In genomic region chrX:134308275-134308634, GRCm38 (mm10) we compare ENCODE assay signal across 8 mouse cellular contexts. TPM values are rescaled to one million over a fixed set of nuclear protein-coding genes. Genes with fewer than 3 reads are reported as not detected.
DNase-seq lines count a peak whose midpoint lies in the region; ATAC-seq and TF ChIP-seq lines count a peak whose summit lies in the region.

No protein-coding gene starts in this region.

- no peak overlapping the region for H3K27ac ChIP-seq in layer of hippocampus, adult 2 months
- H3K27ac ChIP-seq in hindbrain, postnatal 0 days: no peak overlapping the region
- H3K27ac ChIP-seq in midbrain, postnatal 0 days (ENCODE audit: low read depth, low read length): no peak overlapping the region

- no peaks in the 10 kb centered on the region for H3K27me3 ChIP-seq in hindbrain, postnatal 0 days (ENCODE audit: insufficient read depth, low read length)
- H3K27me3 ChIP-seq in midbrain, postnatal 0 days (ENCODE audit: insufficient read depth, low read length): no peaks in the 10 kb centered on the region

- H3K4me1 ChIP-seq in hindbrain, postnatal 0 days (ENCODE audit: insufficient read depth, low read length): no peaks in the 10 kb centered on the region
- H3K4me1 ChIP-seq in midbrain, postnatal 0 days (ENCODE audit: insufficient read depth, low read length): no peaks in the 10 kb centered on the region

- H3K36me3 ChIP-seq in hindbrain, postnatal 0 days (ENCODE audit: insufficient read depth, low read length): no peaks in the 10 kb centered on the region
- H3K36me3 ChIP-seq in midbrain, postnatal 0 days (ENCODE audit: insufficient read depth, low read length): no peaks in the 10 kb centered on the region

- H3K9me3 ChIP-seq in hindbrain, postnatal 0 days (ENCODE audit: low read length): no peaks in the 10 kb centered on the region
- no peaks in the 10 kb centered on the region for H3K9me3 ChIP-seq in midbrain, postnatal 0 days (ENCODE audit: low read length)

- H3K4me2 ChIP-seq in hindbrain, postnatal 0 days (ENCODE audit: low read depth, low read length): peak overlapping the region; percentile 58
- peak overlapping the region; percentile 46 for H3K4me2 ChIP-seq in midbrain, postnatal 0 days (ENCODE audit: low read depth, low read length, poor library complexity, severe bottlenecking)

- peak overlapping the region; percentile 53 for H3K4me3 ChIP-seq in layer of hippocampus, adult 2 months
- peak overlapping the region; percentile 39 for H3K4me3 ChIP-seq in hindbrain, postnatal 0 days (ENCODE audit: low read length)
- peak overlapping the region; percentile 36 for H3K4me3 ChIP-seq in midbrain, postnatal 0 days (ENCODE audit: low read depth, low read length)

- DNase-seq in layer of hippocampus, adult 2 months (ENCODE audit: low spot score in 2 of 2): no peak
- DNase-seq in layer of hippocampus, adult 9-10 months (ENCODE audit: low spot score): no peak
- peak; percentile 33 for DNase-seq in c-Kit-positive CD71-positive TER-119-negative erythroid progenitor cells, embryonic 14.5 days (ENCODE audit: low read depth)
- DNase-seq in hindbrain, postnatal 0 days (ENCODE audit: low spot score): peak; percentile 7
- peak; percentile 10 for DNase-seq in midbrain, postnatal 0 days (ENCODE audit: low spot score)
- DNase-seq in thymus, adult 18-20 months: no peak
- DNase-seq in adrenal gland, adult 18-20 months (ENCODE audit: low spot score in 2 of 2): no peak
- no peak for DNase-seq in right cerebral cortex, postnatal 4 days

- 29% methylated on average over 9 of the region's 9 CpGs for WGBS in hindbrain, postnatal 0 days
- WGBS in midbrain, postnatal 0 days: 11% methylated on average over 9 of the region's 9 CpGs

- H3K9ac ChIP-seq in hindbrain, postnatal 0 days (replicated peaks; ENCODE audit: low read length): no peak overlapping the region; the same call in 1 of the 2 replicates
- no peak overlapping the region for H3K9ac ChIP-seq in midbrain, postnatal 0 days (replicated peaks; ENCODE audit: low read length, poor library complexity, severe bottlenecking)

- no peak for TF ChIP-seq CTCF in layer of hippocampus, adult 2 months (conservative IDR thresholded peaks at IDR 0.05)
- no peak for TF ChIP-seq CTCF in hindbrain, postnatal 0 days (IDR thresholded peaks at IDR 0.05; ENCODE audit: low read depth)
- TF ChIP-seq CTCF in midbrain, postnatal 0 days (IDR thresholded peaks at IDR 0.05): no peak

- ATAC-seq in hindbrain, postnatal 0 days: peak; percentile 80
- peak; percentile 68 for ATAC-seq in midbrain, postnatal 0 days (ENCODE audit: low FRiP score)

RNA-seq across cellular contexts. Expression of gene Cenpi, which starts 0.4 kb away (rescaled TPM):
- total RNA-seq in layer of hippocampus, adult 2 months (2021): under 1 TPM; 0.23 to 0.42 TPM
- total RNA-seq in hindbrain, postnatal 0 days (2014; rRNA removed): 4.7 and 7.4 TPM in 2 replicates
- 6.6 and 6.7 TPM in 2 replicates for polyA plus RNA-seq in hindbrain, postnatal 0 days (2015; fragmentation: Nextera tagmentation; extraction: Ambion mirVana)
- total RNA-seq in midbrain, postnatal 0 days (2014; rRNA removed): 3.4 and 3.8 TPM in 2 replicates
- 2.8 and 3.5 TPM in 2 replicates for polyA plus RNA-seq in midbrain, postnatal 0 days (2015; fragmentation: Nextera tagmentation; extraction: Ambion mirVana)
- 1 to 10 TPM; 1.7 to 2.2 TPM for total RNA-seq in adrenal gland, adult 18-20 months (2021)

RNA-seq across cellular contexts. Expression of gene Tmem35a, which starts 13.2 kb away (rescaled TPM):
- 10 to 100 TPM; 47.1 to 53.0 TPM for total RNA-seq in layer of hippocampus, adult 2 months (2021)
- 135 and 139 TPM in 2 replicates for total RNA-seq in hindbrain, postnatal 0 days (2014; rRNA removed)
- polyA plus RNA-seq in hindbrain, postnatal 0 days (2015; fragmentation: Nextera tagmentation; extraction: Ambion mirVana): 92.4 and 93.4 TPM in 2 replicates
- total RNA-seq in midbrain, postnatal 0 days (2014; rRNA removed): 138 and 151 TPM in 2 replicates
- polyA plus RNA-seq in midbrain, postnatal 0 days (2015; fragmentation: Nextera tagmentation; extraction: Ambion mirVana): 109 and 112 TPM in 2 replicates
- total RNA-seq in adrenal gland, adult 18-20 months (2021): 100 to 1,000 TPM; 284 to 319 TPM

RNA-seq across cellular contexts. Expression of gene Trmt2b, which starts 31.5 kb away (rescaled TPM):
- 1 to 10 TPM; 8.0 to 8.3 TPM for total RNA-seq in layer of hippocampus, adult 2 months (2021)
- 6.1 and 6.4 TPM in 2 replicates for total RNA-seq in hindbrain, postnatal 0 days (2014; rRNA removed)
- polyA plus RNA-seq in hindbrain, postnatal 0 days (2015; fragmentation: Nextera tagmentation; extraction: Ambion mirVana): 6.3 TPM in 2 replicates
- 4.8 and 6.6 TPM in 2 replicates for total RNA-seq in midbrain, postnatal 0 days (2014; rRNA removed)
- 4.0 and 4.5 TPM in 2 replicates for polyA plus RNA-seq in midbrain, postnatal 0 days (2015; fragmentation: Nextera tagmentation; extraction: Ambion mirVana)
- total RNA-seq in adrenal gland, adult 18-20 months (2021): 10 to 100 TPM; 41.9 to 46.7 TPM

Comparison
In these comparisons a context has a peak if more than half of its experiments do, and no peak if none do; other contexts are left out.
1. DNase-seq: peak in c-Kit-positive CD71-positive TER-119-negative erythroid progenitor cells, embryonic 14.5 days (single experiment), hindbrain, postnatal 0 days (single experiment) and midbrain, postnatal 0 days (single experiment); none in layer of hippocampus, adult 2 months (0 of 2), layer of hippocampus, adult 9-10 months (single experiment), thymus, adult 18-20 months (0 of 2), adrenal gland, adult 18-20 months (0 of 2) and right cerebral cortex, postnatal 4 days (single experiment).
2. Peak in every context shown above with its lines, with median percentiles within 50 percentile points of each other: H3K4me3 ChIP-seq.